Mouse (Mus musculus): ENCODE measurements around the gene Pip5k1c.

GRCm38 (mm10) chr10:81254886-81255285 is 37.9 kb upstream of the Pip5k1c start:
- TF ChIP-seq MYOG (IDR thresholded peaks at IDR 0.05; ENCODE audit: control insufficient read depth in 1 of 3, insufficient read depth in 1 of 3, insufficient read length in 2 of 3, low read depth in 2 of 3): no peak
- no peak for TF ChIP-seq POLR2A (IDR thresholded peaks at IDR 0.05; ENCODE audit: insufficient read length, low read depth)
- TF ChIP-seq USF1 (IDR thresholded peaks at IDR 0.05; ENCODE audit: low read depth): no peak
- no peak for TF ChIP-seq POLR2AphosphoS2 (IDR thresholded peaks at IDR 0.05; ENCODE audit: insufficient read length, low read depth)
- no peak for TF ChIP-seq SRF (IDR thresholded peaks at IDR 0.05; ENCODE audit: control insufficient read depth, insufficient read length, low read depth)
- TF ChIP-seq TCF12 (IDR thresholded peaks at IDR 0.05; ENCODE audit: insufficient read depth, poor library complexity, severe bottlenecking): no peak
- TF ChIP-seq MYOD1 (IDR thresholded peaks at IDR 0.05; ENCODE audit: control insufficient read depth in 1 of 3, insufficient read length in 2 of 3, low read depth in 2 of 3): no peak
- TF ChIP-seq MAX (IDR thresholded peaks at IDR 0.05; ENCODE audit: low read depth): no peak
- no peak for TF ChIP-seq TCF3 (IDR thresholded peaks at IDR 0.05; ENCODE audit: insufficient read length, low read depth)

Data from myocyte (in vitro differentiated cells).